Mouse (Mus musculus): ENCODE results near the gene Ciao2a. TPM values are rescaled to one million over a fixed set of nuclear protein-coding genes. Genes with fewer than 3 reads are reported as not detected.

Ciao2a gene
- polyA plus RNA-seq, 1 experiment, result 18.2 TPM

DNA sequence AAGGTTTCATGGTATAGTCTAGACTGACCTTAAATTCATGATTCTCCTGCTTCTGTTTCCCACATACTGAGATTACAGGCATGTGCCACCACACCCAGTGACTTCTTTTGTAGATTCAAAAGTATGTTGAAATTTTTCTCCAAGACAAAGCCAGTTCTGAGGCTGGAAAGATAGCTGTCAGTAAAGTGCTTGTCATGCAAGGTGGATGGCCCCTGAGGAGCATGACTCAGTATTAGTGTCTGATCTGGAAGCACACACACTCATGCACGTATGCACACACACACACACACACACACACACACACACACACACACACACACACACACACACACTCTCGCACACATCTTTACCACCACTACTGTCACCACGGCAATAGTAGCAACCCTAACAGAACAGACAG is 48.6 kb downstream of the Ciao2a start:
- Histone ChIP-seq H3K36me3 (ENCODE audit: control insufficient read depth, insufficient read depth, low read length) (no peaks in the 10 kb centered on the region), H3K4me3 (ENCODE audit: control insufficient read depth, low read depth, low read length) (no peak overlapping the region), H3K27me3 (ENCODE audit: control insufficient read depth, insufficient read depth, low read length) (no peaks in the 10 kb centered on the region), H3K27ac (ENCODE audit: control insufficient read depth, insufficient read depth, low read depth, low read length) (no peak overlapping the region), H3K4me1 (ENCODE audit: control insufficient read depth, insufficient read depth, low read length) (no peaks in the 10 kb centered on the region)
- TF ChIP-seq CTCF (IDR thresholded peaks at IDR 0.05; ENCODE audit: control insufficient read depth, insufficient read depth, insufficient replicate concordance, low read depth, low read length) (no peak), POLR2A (IDR thresholded peaks at IDR 0.05; ENCODE audit: control insufficient read depth, low read depth, low read length) (no peak)

GRCm38 (mm10) chr9:66177975-66178374 is 51.6 kb downstream of the Ciao2a start:
- H3K27ac ChIP-seq (ENCODE audit: control insufficient read depth, insufficient read depth, low read depth, low read length), result no peak overlapping the region

DNA sequence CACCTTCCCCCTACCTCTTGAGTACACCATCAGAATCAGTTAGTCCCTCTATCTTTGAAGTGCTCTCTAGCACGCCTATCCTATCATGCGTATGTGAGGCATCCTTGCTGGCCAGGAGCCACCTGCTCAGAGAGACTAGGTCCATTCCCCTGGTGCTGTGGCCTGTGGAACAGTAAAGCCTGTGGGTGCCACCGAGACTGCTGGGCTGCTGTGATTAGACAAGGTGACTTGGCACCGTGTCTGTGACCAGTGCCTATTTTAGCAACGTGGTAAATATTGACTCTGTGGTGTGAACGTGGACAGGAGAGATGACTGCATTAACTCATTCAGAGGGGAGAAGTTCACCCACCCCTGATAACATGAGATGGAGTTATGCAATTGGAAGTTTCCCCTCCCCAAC is 53.4 kb downstream of the Ciao2a start:
- H3K4me1 ChIP-seq (ENCODE audit: control insufficient read depth, insufficient read depth, low read length), result no peaks in the 10 kb centered on the region
- no peaks in the 10 kb centered on the region for H3K27me3 ChIP-seq (ENCODE audit: control insufficient read depth, insufficient read depth, low read length)
- no peaks in the 10 kb centered on the region for H3K36me3 ChIP-seq (ENCODE audit: control insufficient read depth, insufficient read depth, low read length)
- no peak overlapping the region for H3K27ac ChIP-seq (ENCODE audit: control insufficient read depth, insufficient read depth, low read depth, low read length)
- TF ChIP-seq POLR2A (IDR thresholded peaks at IDR 0.05; ENCODE audit: control insufficient read depth, low read depth, low read length), result no peak
- no peak for TF ChIP-seq CTCF (IDR thresholded peaks at IDR 0.05; ENCODE audit: control insufficient read depth, insufficient read depth, insufficient replicate concordance, low read depth, low read length)
- no peak overlapping the region for H3K4me3 ChIP-seq (ENCODE audit: control insufficient read depth, low read depth, low read length)

More at GRCm38 (mm10) chr9:66177975-66178374, 51.6 kb downstream of the Ciao2a start:
- TF ChIP-seq POLR2A (IDR thresholded peaks at IDR 0.05; ENCODE audit: control insufficient read depth, low read depth, low read length), result no peak
- TF ChIP-seq CTCF (IDR thresholded peaks at IDR 0.05; ENCODE audit: control insufficient read depth, insufficient read depth, insufficient replicate concordance, low read depth, low read length), result no peak
- no peaks in the 10 kb centered on the region for H3K36me3 ChIP-seq (ENCODE audit: control insufficient read depth, insufficient read depth, low read length)
- no peaks in the 10 kb centered on the region for H3K4me1 ChIP-seq (ENCODE audit: control insufficient read depth, insufficient read depth, low read length)
- H3K4me3 ChIP-seq (ENCODE audit: control insufficient read depth, low read depth, low read length), result no peak overlapping the region
- no peaks in the 10 kb centered on the region for H3K27me3 ChIP-seq (ENCODE audit: control insufficient read depth, insufficient read depth, low read length)

- TF ChIP-seq POLR2A (IDR thresholded peaks at IDR 0.05; ENCODE audit: control insufficient read depth, low read depth, low read length) (no peak), CTCF (IDR thresholded peaks at IDR 0.05; ENCODE audit: control insufficient read depth, insufficient read depth, insufficient replicate concordance, low read depth, low read length) (no peak)
- Histone ChIP-seq H3K4me3 (ENCODE audit: control insufficient read depth, low read depth, low read length) (no peak overlapping the region), H3K4me1 (ENCODE audit: control insufficient read depth, insufficient read depth, low read length) (no peaks in the 10 kb centered on the region), H3K36me3 (ENCODE audit: control insufficient read depth, insufficient read depth, low read length) (no peaks in the 10 kb centered on the region), H3K27me3 (ENCODE audit: control insufficient read depth, insufficient read depth, low read length) (no peaks in the 10 kb centered on the region), H3K27ac (ENCODE audit: control insufficient read depth, insufficient read depth, low read depth, low read length) (no peak overlapping the region)
Observed at GRCm38 (mm10) chr9:66181126-66181825, 54.9 kb downstream of the Ciao2a start.

DNA sequence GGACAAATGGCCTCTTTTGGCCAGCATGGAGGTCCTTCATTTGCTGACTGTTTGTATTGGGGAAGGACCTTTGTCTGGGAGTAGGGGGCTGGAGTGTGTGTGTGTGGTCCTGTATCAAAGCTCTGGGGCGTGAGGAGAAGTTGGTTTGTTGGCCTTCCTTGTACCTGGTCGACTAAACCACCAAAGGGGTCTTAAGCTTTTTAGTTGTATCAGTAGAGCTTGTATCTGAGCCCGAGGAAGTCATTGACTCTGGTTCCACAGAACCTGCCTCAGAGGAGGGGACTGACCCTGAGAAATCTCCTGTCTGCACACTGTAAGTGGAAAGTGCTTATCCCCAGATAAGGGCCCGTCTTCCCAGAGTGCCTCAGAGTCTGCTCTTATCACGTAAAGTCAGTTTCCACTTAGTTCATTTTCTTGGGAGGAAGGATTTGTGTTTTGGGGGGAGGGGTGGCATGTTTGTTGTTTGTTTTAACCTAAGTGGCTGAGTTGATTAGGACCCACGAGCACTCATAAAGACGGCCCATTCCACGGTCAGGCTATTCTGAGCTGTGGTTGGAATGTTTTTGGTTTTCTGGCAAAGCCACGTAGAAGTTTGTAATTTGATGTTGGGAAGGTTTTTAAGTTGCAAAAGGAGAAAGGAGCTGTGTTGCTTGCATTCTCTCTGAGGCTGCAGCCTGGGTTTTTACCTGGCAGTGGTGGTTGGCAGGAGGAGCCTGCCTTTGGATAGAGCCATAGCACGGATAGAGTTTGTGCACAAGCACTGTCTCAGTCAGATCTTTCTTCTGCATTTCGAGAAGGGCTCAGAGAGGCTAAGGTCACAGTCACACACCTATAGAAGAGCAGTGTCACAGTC is 55.6 kb downstream of the Ciao2a start:
- Histone ChIP-seq H3K4me1 (ENCODE audit: control insufficient read depth, insufficient read depth, low read length) (no peaks in the 10 kb centered on the region), H3K4me3 (ENCODE audit: control insufficient read depth, low read depth, low read length) (no peak overlapping the region), H3K27ac (ENCODE audit: control insufficient read depth, insufficient read depth, low read depth, low read length) (no peak overlapping the region), H3K36me3 (ENCODE audit: control insufficient read depth, insufficient read depth, low read length) (no peaks in the 10 kb centered on the region), H3K27me3 (ENCODE audit: control insufficient read depth, insufficient read depth, low read length) (no peaks in the 10 kb centered on the region)
- TF ChIP-seq POLR2A (IDR thresholded peaks at IDR 0.05; ENCODE audit: control insufficient read depth, low read depth, low read length), result no peak
- no peak for TF ChIP-seq CTCF (IDR thresholded peaks at IDR 0.05; ENCODE audit: control insufficient read depth, insufficient read depth, insufficient replicate concordance, low read depth, low read length)

DNA sequence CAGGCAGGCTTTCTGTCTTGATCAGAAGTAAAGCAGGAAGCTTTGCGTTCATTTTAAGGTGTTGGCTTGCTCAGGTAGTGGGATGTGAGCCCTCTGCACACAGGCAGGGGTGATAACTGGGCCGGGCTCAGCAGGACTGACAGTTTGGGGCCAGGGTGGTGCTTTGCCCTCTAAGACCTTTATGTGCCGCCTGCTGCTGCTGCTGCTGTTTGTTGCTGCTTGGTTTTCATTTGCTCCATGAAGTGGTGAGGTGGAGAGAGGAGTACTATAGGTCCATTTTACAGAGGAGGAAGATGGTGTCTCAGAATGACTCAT is 56.2 kb downstream of the Ciao2a start:
- no peak overlapping the region for H3K4me3 ChIP-seq (ENCODE audit: control insufficient read depth, low read depth, low read length)
- H3K27ac ChIP-seq (ENCODE audit: control insufficient read depth, insufficient read depth, low read depth, low read length), result no peak overlapping the region
- TF ChIP-seq POLR2A (IDR thresholded peaks at IDR 0.05; ENCODE audit: control insufficient read depth, low read depth, low read length) (no peak), CTCF (IDR thresholded peaks at IDR 0.05; ENCODE audit: control insufficient read depth, insufficient read depth, insufficient replicate concordance, low read depth, low read length) (no peak)
- H3K27me3 ChIP-seq (ENCODE audit: control insufficient read depth, insufficient read depth, low read length), result no peaks in the 10 kb centered on the region
- H3K4me1 ChIP-seq (ENCODE audit: control insufficient read depth, insufficient read depth, low read length), result no peaks in the 10 kb centered on the region
- no peaks in the 10 kb centered on the region for H3K36me3 ChIP-seq (ENCODE audit: control insufficient read depth, insufficient read depth, low read length)

DNA sequence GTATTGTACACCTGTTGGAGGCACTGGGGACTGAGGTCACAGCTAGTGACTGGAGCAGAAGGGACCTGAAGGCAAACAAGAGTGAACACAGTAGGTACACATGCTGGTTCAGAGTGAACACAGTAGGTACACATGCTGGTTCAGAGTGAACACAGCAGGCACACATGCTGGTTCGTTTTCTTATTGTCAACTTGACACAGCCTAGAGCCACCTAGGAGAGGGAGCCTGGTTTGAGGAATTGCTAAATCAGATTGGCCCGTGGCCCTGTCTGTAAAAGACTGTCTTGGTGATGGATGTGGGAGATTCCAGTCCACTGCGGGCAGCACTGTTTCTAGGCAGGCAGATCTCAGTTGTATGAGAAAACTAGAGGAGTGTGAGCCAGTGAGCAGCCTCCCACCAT is 56.6 kb downstream of the Ciao2a start:
- no peak for TF ChIP-seq POLR2A (IDR thresholded peaks at IDR 0.05; ENCODE audit: control insufficient read depth, low read depth, low read length)
- no peak for TF ChIP-seq CTCF (IDR thresholded peaks at IDR 0.05; ENCODE audit: control insufficient read depth, insufficient read depth, insufficient replicate concordance, low read depth, low read length)
- Histone ChIP-seq H3K27me3 (ENCODE audit: control insufficient read depth, insufficient read depth, low read length) (no peaks in the 10 kb centered on the region), H3K36me3 (ENCODE audit: control insufficient read depth, insufficient read depth, low read length) (no peaks in the 10 kb centered on the region), H3K4me3 (ENCODE audit: control insufficient read depth, low read depth, low read length) (no peak overlapping the region), H3K27ac (ENCODE audit: control insufficient read depth, insufficient read depth, low read depth, low read length) (no peak overlapping the region), H3K4me1 (ENCODE audit: control insufficient read depth, insufficient read depth, low read length) (no peaks in the 10 kb centered on the region)

Measured in testis, adult 2 months (tissue).